Mouse (Mus musculus) cortical plate, adult 2 months (tissue): ENCODE data around the gene Eftud2. TPM values are rescaled to one million over a fixed set of nuclear protein-coding genes. Genes with fewer than 3 reads are reported as not detected.

ENCODE experiments used
- H3K27ac ChIP-seq: fragments of 200-500 bp; 2 replicates; pipeline ENCODE4 v1.5.1; 2012; ENCODE audit warnings: low read length, control low read depth, inconsistent platforms; ENCODE audit not compliant: insufficient read depth
- H3K4me1 ChIP-seq: fragments of 200-500 bp; 2 replicates; pipeline ENCODE4 v1.6.1; 2011; ENCODE audit warnings: low read length; ENCODE audit not compliant: control insufficient read depth, insufficient read depth
- H3K4me3 ChIP-seq: fragments of 200-500 bp; 2 replicates; pipeline ENCODE4 v1.5.1; 2011; ENCODE audit warnings: mild to moderate bottlenecking, low read length, control low read depth; ENCODE audit not compliant: insufficient read depth
- CTCF ChIP-seq: fragments of 200-500 bp; IDR thresholded peaks from 2 replicates; pipeline ENCODE4 v1.5.1; 2011; ENCODE audit warnings: mild to moderate bottlenecking, control low read depth, low read length; ENCODE audit not compliant: insufficient read depth; ENCODE audit errors: extremely low read depth
- POLR2A ChIP-seq: fragments of 200-500 bp; IDR thresholded peaks from 2 replicates; pipeline ENCODE4 v1.6.1; 2011; ENCODE audit warnings: mild to moderate bottlenecking, low read length, control low read depth; ENCODE audit not compliant: insufficient read depth; ENCODE audit errors: extremely low read depth
- polyA plus RNA-seq: library from polyadenylated mRNA; depleted of rRNA; stranded (reverse); fragments of >200 nt; gene quantifications from 2 replicates; pipeline ENCODE4 v1.2.3, GENCODE M21; 2012

The Eftud2 gene
- polyA plus RNA-seq, 1 experiment: 94.0 TPM

- Histone ChIP-seq H3K4me3 (no peak overlapping the region), H3K27ac (no peak overlapping the region), H3K4me1 (no peaks in the 10 kb centered on the region)
- TF ChIP-seq POLR2A (no peak), CTCF (no peak)
Observed at GRCm38 (mm10) chr11:102838616-102839150, 42.1 kb downstream of the Eftud2 start.

- Histone ChIP-seq H3K4me3 (no peak overlapping the region), H3K27ac (no peak overlapping the region), H3K4me1 (no peaks in the 10 kb centered on the region)
- TF ChIP-seq POLR2A: no peak
- no peak for TF ChIP-seq CTCF
Observed at GRCm38 (mm10) chr11:102838126-102838525, 42.7 kb downstream of the Eftud2 start.

- Histone ChIP-seq H3K4me3 (no peak overlapping the region), H3K27ac (0 out of 2 replicates have a peak overlapping the region, but pooled peaks have one; percentile 11), H3K4me1 (no peaks in the 10 kb centered on the region)
- TF ChIP-seq CTCF: no peak
- no peak for TF ChIP-seq POLR2A
Observed at GRCm38 (mm10) chr11:102837385-102837784, 43.4 kb downstream of the Eftud2 start.

- no peaks in the 10 kb centered on the region for H3K4me1 ChIP-seq
- no peak overlapping the region for H3K4me3 ChIP-seq
- H3K27ac ChIP-seq: no peak overlapping the region
- no peak for TF ChIP-seq CTCF
- no peak for TF ChIP-seq POLR2A
Observed at GRCm38 (mm10) chr11:102836146-102836545, 44.6 kb downstream of the Eftud2 start.

- Histone ChIP-seq H3K27ac (no peak within 1 kb of the TSS), H3K4me3 (no peak within 1 kb of the TSS), H3K4me1 (no peaks in the 10 kb centered on the region)
- TF ChIP-seq CTCF (no peak), POLR2A (no peak)
Observed at GRCm38 (mm10) chr11:102835549-102835948, 45.2 kb downstream of the Eftud2 start, which contains the start of gene Higd1b. Higd1b (plus strand) TSS chr11:102835849.

GRCm38 (mm10) chr11:102834219-102834618 lies 46.6 kb downstream of the Eftud2 start:
- H3K27ac ChIP-seq: no peak overlapping the region
- no peak overlapping the region for H3K4me3 ChIP-seq
- H3K4me1 ChIP-seq: no peaks in the 10 kb centered on the region
- TF ChIP-seq CTCF (no peak), POLR2A (no peak)

GRCm38 (mm10) chr11:102832700-102833297 lies 48.0 kb downstream of the Eftud2 start:
- TF ChIP-seq POLR2A: no peak
- no peak for TF ChIP-seq CTCF
- Histone ChIP-seq H3K4me1 (no peaks in the 10 kb centered on the region), H3K4me3 (no peak overlapping the region), H3K27ac (no peak overlapping the region)

- H3K4me1 ChIP-seq: no peaks in the 10 kb centered on the region
- no peak overlapping the region for H3K27ac ChIP-seq
- H3K4me3 ChIP-seq: no peak overlapping the region
- TF ChIP-seq CTCF: no peak
- no peak for TF ChIP-seq POLR2A
Observed at GRCm38 (mm10) chr11:102830276-102830675, 50.5 kb downstream of the Eftud2 start.

GRCm38 (mm10) chr11:102827097-102827496 lies 53.7 kb downstream of the Eftud2 start:
- no peak overlapping the region for H3K27ac ChIP-seq
- H3K4me1 ChIP-seq: no peaks in the 10 kb centered on the region
- TF ChIP-seq POLR2A: no peak
- no peak for TF ChIP-seq CTCF
- H3K4me3 ChIP-seq: no peak overlapping the region

- no peak overlapping the region for H3K27ac ChIP-seq
- H3K4me3 ChIP-seq: no peak overlapping the region
- H3K4me1 ChIP-seq: no peaks in the 10 kb centered on the region
- TF ChIP-seq POLR2A (no peak), CTCF (no peak)
Observed at GRCm38 (mm10) chr11:102826476-102826875, 54.3 kb downstream of the Eftud2 start.

- Histone ChIP-seq H3K4me1 (no peaks in the 10 kb centered on the region), H3K4me3 (no peak overlapping the region), H3K27ac (no peak overlapping the region)
- TF ChIP-seq CTCF (no peak), POLR2A (no peak)
Observed at GRCm38 (mm10) chr11:102821231-102821630, 59.6 kb downstream of the Eftud2 start.
